Comparison of ENCODE assay signal across 8 mouse cellular contexts in genomic region chr13:94788771-94789649, GRCm38 (mm10). TPM values are rescaled to one million over a fixed set of nuclear protein-coding genes. Genes with fewer than 3 reads are reported as not detected.
DNase-seq lines count a peak whose midpoint lies in the region; ATAC-seq and TF ChIP-seq lines count a peak whose summit lies in the region.

Tbca (plus strand) TSS chr13:94788910.

- H3K4me1 ChIP-seq in cortical plate, adult 2 months (ENCODE audit: control insufficient read depth, insufficient read depth, low read length), result peaks cover 2% of the 10 kb centered on the region; the same call in 1 of the 2 replicates

- peak; percentile 88 for TF ChIP-seq POLR2A in cortical plate, adult 2 months (IDR thresholded peaks at IDR 0.05; ENCODE audit: extremely low read depth, insufficient read depth, low read length)

- peak; percentile 92 for DNase-seq in gastrocnemius, postnatal 10 days
- DNase-seq in induced T-regulatory cell, adult 2 months (ENCODE audit: low read depth), result peak; percentile 95
- DNase-seq in left cerebral cortex, adult 9 months (ENCODE audit: low spot score in 2 of 2), result peak; percentile 22 to 77
- DNase-seq in right cerebral cortex, postnatal 14 days, result peak; percentile 87
- DNase-seq in urinary bladder, postnatal 36 days (ENCODE audit: low spot score in 2 of 2), result peak; percentile 84 to 87

- peak; percentile 95 for ATAC-seq in activated CD4-positive, CD25-positive, alpha-beta regulatory T cell, adult 4 months
- peak; percentile 94 for ATAC-seq in megakaryocyte progenitor cell, adult 5-6 weeks (replicated peaks; ENCODE audit: poor library complexity)

- H3K27ac ChIP-seq in cortical plate, adult 2 months (ENCODE audit: insufficient read depth, low read length), result peak within 1 kb of the TSS; percentile 58

- peak within 1 kb of the TSS; percentile 85 for H3K4me3 ChIP-seq in cortical plate, adult 2 months (ENCODE audit: insufficient read depth, low read length)

- TF ChIP-seq CTCF in cortical plate, adult 2 months (IDR thresholded peaks at IDR 0.05; ENCODE audit: extremely low read depth, insufficient read depth, low read length), result no peak

RNA-seq across cellular contexts. Expression of gene Tbca, which starts in this region (rescaled TPM):
- 100 to 1,000 TPM; 229 to 310 TPM for polyA plus RNA-seq in activated CD4-positive, CD25-positive, alpha-beta regulatory T cell, adult 4 months (2017; shearing (Covaris generic))
- polyA plus RNA-seq in cortical plate, adult 2 months (2012; rRNA removed), result 209 and 223 TPM in 2 replicates
- total RNA-seq in gastrocnemius, postnatal 10 days (2021), result 100 to 1,000 TPM; 118 to 123 TPM
- total RNA-seq in megakaryocyte progenitor cell, adult 5-6 weeks (2015), result 159 and 210 TPM in 2 replicates
- total RNA-seq in megakaryocyte progenitor cell, adult 5-6 weeks (2017), result 146 and 173 TPM in 2 replicates

Comparison
In these comparisons a context has a peak if more than half of its experiments do, and no peak if none do; other contexts are left out.
1. Peak in every context shown above with its lines: DNase-seq, ATAC-seq, H3K4me3 ChIP-seq and H3K27ac ChIP-seq.